Mouse (Mus musculus) ovary, postnatal 10 days (tissue): ENCODE results near the gene Isyna1.
A peak's percentile ranks its signal among the peaks of the same experiment; 100 is the strongest.

Experiments used
- DNase-seq: peaks from one replicate; pipeline ENCODE4 v3.0.0; 2022; ENCODE audit warnings: low spot score

Gene Isyna1

DNA sequence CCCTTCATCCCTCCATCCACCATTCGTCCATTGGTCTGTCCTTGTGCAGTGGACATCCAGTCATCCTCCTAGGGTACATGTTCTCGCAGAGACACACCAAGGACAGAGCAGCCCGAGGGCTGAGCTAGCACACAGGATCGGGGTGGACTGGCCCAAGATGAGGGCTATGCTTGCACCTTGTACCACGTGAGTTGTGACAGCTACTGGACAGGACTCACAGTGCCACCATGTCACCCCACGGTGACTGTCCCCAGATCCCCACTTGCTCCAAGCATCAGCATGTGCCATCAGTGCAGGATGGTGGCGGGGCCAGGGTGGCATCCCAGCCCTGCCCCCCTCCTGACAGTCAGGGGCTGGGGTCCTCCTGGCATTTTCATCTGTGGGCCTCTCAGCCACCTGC is 10.4 kb downstream of the Isyna1 start:
- DNase-seq, result no peak

DNA sequence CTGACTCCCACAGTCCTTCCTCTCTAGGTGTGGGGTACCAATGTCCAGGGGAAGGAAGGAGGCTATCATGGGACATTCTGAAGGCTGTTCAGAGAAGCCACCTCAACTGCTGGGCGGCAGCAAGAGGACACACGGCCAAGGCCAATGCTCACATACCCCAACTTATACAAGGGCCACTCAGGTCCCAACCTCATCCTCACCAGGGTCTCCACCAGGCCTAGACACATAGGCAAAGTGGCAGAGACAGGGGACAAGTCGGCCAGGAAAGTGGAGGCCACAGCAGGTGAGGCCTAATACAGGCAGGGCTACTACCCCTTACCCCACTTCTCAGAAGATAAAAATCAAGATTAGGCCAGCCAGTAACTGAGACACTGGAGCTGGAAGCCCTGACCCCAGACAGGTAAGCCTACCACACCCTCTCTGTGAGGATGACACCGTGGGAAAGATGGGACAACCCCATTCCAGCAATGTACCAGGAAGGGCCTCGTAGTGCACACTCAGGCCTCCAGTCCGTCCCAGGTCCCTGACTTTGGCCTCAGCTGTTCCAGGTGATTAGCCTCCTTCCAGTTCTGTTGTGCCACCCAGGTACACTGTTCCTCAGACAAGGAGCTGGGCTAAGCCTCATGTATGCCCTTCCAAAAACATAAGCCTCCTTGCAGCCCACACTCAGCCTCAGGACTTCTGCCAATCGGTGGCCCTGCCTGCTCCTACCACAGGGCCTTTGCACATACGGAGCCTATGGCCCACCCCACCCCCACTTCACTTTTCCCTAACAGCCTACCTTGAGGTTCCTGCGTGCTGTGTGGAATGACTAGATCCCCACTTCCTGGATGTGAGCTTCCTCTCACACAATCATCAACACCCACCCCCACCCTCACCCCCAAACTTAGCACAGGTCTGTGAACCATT is 12.0 kb downstream of the Isyna1 start:
- DNase-seq, result no peak

DNA sequence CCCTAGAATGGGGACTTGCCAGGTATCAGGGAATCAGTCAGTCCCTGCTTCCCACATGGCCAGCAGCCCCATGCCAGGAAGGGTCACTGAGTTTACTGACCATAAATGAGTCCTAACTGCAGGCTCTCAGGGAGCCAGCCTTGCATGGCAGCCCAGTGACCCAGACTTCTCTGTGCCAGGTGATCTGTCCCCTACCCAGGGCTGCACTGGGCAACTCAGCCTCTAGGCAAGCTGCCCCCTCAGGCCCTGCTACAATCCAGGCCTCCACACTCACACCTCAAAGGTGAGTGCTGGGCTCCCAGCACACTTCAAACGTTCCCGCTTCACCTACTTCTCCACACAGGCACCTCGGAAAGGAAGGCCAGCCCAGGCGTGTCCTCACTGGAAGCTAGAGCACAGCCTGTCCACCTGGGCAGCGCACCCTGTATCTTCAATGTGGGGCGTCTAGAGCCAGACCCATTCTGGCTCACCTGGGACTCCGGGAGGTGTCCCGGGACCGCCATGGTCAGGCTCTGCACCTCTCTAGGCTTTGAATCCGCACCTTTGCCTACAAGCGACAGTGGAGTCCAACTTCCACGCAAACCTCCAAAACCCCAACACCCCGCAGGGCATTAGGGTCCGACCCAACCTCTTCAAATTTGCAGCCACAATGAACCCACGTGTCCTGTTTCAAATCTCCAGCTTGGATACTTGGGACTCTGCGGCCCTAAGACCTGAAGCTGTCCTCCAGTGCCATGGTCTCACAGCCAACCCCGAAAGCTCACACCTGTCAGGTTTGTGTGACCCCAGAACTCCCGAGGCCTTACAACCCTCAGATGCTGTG is 12.8 kb downstream of the Isyna1 start:
- no peak for DNase-seq

DNA sequence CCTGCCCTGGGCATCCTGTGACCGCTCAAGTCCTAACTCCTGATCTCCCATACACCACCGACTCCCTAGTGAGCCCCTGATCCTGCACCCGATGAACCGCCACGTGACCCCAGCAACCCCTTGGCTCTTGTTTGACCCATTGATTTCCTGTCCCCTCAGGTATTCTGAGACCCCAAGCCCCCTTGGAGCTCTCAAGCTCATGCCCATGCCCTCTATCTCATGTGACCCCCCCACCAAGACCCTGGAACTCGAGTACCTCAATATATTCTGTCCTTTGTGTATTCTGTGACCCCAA is 13.4 kb downstream of the Isyna1 start:
- no peak for DNase-seq

DNA sequence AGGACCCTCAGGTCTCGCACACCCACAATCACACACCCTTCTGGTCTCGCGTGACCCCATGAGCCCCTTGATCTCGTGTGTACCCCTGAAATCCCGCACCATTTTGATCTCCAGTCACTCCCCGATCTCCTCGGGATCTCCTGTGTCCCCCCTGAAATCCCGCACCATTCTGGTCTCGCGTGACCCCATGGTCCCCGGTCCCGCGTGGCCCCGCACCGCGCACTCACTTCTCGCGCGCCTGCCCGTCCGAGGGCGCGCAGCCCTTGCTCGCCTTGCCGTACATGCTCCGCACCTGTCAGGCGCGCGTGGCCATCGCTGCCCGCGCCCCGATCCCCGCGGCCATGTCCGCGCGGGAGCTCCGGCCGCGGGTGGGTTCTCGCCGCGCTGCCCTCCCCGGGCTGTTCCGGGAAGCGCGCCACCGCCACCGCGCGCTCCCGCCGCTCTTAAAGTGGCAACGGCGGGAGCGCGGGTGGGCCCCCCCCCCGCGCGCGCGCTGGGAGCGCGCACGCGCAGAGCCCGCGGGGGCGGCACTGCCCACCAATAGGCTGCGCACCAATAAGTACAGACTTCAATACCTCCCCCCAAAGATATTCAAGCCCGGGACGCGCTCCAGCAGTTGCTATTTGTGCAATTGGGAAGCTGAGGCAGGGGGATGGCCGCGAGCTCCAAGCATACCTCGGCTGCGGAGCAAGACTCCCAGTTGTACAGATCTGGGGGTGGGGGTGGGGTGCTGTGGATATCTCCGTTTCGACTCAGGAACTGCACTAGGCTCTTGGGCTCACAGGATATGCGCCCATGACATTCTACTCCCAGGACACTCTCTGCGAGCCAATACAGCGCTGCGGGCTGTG is 13.9 kb downstream of the Isyna1 start:
- no peak for DNase-seq

DNA sequence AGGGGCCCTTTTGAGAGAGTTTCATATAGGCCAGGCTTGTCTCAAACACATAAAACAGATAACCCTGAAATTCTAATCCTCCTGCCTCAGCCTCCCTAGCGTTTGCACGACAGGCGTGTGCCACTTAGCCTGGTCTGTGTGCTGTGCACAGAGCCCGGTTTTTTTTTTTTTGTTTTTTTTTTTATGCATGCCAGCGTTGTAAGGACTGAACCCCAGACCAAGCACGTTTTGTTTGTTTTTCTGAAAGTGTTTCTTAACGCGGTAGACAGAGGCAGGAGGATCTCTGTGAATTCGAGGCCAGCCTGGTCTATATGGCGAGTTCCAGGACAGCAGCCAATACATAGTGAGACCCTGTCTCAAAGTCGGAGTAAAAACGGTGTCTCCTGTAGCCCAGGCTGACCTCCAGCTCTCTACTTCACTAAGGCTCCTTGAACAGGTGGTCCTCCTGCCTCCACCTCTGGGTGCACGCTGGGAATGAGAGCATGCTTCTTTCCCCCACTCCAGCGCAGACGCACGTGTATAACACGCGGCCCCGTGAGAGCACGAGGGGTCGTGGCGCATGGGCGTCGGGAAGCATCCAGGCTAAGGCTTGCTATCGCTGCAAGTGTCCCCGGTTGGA is 14.7 kb downstream of the Isyna1 start, which contains the start of gene Ssbp4:
Gene Ssbp4 (minus strand): TSS at position 124 of the 619 bp plus-strand sequence.
- DNase-seq, result no peak

DNA sequence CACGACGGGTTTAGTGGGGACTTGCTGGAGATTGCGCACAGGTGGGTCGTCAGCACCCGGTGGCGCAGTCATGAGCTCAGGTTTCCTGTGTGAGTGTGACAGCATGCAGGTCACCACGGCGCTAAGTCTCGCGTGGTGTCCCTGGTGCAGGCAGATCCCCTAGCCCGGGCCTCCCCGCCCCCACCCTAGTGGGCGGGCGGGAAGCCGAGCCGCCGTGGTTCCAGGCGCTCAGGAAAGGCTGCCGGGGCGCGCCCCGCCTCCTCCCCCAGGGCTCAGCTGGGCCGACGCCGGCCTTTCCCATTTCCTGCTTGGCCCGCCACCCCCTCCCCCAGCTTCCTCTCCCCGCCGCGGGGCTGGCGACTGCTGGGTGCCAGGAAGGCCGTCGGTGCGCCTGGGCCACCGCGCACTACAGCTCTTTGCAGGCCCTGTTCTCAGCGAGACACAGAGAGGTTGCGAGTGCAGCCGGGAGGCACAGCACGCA is 15.2 kb downstream of the Isyna1 start:
- peak; percentile 74 for DNase-seq

DNA sequence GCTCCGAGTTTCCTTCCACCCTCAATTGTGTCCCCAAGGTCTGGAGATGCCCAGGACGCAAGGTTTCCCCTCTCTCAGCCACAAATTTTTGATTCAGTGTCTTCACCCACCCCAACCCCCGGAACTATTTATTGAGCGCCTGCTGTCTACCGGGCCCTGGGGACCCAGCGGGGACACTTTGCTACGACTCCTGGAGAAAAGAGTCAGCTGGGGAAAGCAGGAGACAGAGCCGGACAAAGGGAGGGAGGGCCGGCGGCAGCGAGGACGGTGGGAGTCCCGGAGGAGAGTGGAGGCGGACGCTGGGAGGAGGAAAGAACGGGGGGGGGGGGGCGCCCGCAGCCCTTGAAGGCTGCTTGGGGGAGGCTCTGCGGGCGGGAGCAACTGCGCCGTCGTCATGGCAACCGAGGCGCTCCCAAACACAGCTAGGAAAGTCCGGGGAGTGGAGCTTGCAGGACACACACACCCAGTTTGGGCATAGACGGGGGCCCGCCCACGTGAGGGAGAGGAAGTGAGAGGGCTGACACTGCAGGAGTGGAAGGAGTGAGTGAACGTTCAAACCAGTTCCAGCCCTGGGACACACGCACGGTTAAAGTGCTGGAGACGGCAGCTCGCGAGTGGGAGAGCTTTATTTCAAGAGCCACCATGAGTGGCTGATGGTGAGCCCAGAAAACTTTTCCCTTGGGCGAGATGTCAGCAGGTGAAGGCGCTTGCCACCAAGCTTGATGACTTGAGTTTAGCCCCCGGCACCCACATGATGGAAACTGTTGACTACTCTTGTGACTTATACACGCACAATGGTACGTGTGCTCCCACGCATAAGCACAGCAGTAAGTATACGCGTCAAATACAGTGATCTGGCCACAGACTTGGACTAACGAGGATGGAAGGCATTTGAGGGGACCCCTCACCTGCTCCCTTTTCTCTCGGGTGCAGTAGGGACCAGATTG is 15.9 kb downstream of the Isyna1 start:
- peak; percentile 66 for DNase-seq

DNA sequence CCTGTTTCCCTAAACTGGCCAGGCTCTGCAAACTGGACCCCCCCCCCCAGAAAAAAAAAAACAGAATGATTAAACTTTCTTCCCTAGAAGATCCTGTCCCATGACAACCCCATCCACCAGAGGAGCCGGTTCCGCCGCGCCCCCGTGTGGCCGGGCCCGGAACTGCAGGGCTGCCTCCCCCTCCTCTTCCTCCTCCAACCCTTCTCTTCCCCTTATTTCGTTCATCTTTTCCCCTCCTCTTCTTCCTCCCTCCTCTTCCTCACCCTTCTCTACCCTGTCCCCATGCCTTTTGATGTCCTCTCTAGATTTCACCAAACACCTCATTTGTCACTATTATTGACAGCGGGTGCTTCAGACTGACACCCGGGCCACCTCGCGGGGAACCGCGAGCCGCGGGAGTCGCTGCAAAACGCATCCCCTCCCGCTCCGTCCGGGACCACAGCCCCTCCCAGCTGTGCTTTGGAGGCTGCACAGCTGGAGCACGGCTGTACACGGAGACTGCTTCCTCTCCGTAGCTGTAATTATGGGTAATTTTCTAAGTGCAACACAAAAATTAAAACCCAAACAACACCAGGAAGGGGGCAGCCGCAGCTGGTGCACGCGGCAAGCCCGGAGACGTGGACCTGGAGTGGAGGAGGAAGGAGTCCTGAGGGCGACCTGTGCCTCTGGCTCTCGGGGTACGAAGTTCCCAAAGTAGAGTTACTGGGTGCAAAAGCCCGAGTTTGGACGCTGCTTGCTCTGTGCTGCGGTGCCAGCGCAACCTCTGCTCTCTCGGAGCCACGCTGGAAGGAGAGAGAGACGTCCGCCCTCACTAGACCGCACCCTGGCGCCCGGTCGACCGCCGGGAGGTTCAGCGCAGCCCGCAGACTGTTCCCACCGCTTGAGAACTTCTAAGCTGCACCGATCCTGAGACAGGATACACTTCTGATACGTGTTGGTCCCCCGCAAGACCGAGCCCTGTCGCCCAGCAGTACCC is 16.9 kb downstream of the Isyna1 start:
- DNase-seq, result peak; percentile 87

DNA sequence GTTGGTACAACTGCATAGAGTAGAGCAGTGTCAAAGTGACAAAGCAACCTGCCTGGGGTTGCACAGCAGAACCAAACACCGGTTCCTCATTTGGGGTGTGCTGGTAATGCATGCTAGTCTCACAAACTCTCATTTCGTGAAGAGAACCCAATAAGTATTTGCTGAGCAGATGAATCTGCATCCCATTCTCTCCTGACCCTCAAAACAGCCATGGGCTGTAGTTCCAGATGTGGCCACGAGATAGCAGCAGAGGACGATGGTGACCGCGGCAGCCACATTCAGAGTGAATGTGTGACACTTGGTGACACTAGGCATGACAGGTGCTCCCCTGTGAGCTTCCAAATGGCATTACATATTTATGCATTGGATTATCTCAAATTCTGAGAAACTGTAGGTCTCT is 17.7 kb downstream of the Isyna1 start:
- DNase-seq, result peak; percentile 71

DNA sequence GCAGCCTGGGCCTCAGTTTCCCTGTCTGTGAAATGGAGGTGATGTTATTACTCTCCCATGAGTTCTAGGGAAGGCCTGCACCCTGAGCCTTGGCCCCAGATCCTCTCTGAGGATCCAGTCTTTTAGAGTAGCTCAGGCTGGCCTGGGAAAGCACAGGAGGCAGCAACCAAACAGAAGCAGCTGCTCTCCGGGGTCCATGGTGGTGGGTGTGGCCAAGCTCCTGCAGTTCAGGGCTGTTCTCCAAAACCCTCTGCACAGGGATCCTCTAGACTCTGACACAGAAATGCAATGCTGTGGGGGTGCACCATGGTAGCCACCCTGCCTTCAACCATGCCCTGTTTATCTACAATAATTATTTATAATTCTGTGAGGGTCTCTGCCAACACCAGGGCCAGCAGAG is 19.6 kb downstream of the Isyna1 start:
- no peak for DNase-seq

DNA sequence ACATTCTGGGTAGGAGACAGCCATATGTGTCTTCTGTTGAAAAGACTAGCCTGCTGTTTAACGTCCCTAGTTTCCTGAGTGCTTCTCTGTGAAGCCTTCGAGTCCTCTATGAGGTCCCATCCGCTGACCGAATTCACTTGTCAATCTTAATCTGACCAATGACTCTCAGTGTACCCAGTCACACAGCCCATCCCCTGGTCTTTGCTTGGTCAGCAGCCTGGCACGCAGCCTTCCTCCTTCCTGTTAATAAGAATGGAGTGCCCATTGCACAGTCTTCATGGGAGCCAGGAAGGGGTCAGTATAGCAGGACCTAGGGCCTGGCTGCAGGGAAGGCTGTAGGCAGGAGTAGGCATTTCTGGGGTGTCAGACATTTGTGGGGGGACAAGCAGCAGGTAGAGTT is 20.3 kb downstream of the Isyna1 start:
- DNase-seq, result no peak

DNA sequence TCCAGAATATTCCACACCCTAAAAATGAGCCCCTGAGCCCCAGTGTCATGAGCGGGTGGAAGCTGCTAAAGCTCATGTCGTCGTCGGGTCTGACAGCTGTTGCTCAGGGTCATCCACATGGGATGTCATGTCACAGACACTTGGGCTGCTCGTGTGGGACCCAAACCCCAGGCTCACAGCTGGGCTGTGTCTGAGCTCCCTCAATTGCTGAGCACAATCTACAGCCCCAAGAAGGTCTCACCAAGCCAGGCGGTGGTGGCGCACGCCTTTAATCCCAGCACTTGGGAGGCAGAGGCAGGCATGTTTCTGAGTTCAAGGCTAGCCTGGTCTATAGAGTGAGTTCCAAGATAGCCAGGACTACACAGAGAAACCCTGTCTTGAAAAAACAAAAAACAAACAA is 21.1 kb downstream of the Isyna1 start:
- DNase-seq, result no peak

DNA sequence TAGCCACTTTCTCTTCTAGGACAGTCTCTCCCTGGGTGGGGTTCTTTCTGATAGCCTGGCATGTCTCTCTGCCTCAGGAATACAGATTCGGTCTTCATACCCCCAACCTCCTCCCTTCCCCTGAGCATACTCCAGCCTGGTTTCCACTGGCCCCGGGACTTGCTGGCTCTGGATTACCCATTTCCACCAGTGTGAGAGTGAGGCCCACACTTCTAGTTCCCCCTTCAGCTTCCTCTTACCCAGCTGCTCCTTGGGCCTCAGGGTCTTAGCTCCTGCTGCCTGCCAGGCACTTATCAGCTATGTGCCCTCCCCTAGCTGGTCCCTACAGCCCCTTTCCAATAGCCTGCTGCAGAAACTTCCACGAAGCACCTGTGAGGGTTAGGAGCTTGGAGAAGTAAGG is 21.7 kb downstream of the Isyna1 start, which contains the start of gene Lrrc25:
Gene Lrrc25 (plus strand): TSS at position 262 of the 400 bp plus-strand sequence.
- no peak for DNase-seq

DNA sequence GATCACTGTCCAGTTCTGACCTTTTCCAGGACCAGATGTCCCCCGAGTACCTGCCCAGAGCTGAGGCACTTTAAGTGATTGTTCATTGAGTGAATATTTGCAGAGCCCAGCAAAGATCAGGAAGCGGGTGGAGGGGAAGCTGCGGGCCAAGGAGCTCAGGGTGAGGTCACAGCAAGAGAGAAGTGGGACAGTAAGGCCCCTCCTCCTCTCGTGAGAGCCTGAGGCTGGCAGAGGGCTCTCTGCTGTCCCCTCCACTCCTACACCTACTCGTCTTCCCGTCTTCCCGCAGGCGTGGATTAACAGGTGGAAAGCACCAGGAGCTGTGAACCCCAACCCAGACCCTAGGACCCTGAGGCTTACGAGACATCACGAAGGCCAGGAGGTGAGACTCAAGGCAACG is 22.5 kb downstream of the Isyna1 start:
- no peak for DNase-seq

DNA sequence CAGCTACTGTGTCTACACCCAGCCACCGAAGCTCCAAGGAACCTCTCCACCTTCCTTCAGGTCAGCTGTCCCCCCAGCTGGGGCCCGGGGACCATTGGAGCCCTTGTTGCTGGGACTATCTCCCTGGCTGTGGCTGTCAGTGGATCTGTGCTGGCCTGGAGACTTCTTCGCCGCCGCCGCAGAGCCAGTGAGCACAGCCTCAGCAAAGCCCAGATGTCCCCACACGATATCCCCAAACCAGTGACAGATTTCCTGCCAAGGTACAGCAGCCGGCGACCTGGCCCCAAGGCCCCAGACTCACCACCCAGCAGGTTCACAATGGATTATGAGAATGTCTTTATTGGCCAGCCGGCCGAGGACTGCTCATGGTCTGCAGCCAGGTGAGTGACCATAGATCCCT is 23.8 kb downstream of the Isyna1 start:
- DNase-seq, result no peak

DNA sequence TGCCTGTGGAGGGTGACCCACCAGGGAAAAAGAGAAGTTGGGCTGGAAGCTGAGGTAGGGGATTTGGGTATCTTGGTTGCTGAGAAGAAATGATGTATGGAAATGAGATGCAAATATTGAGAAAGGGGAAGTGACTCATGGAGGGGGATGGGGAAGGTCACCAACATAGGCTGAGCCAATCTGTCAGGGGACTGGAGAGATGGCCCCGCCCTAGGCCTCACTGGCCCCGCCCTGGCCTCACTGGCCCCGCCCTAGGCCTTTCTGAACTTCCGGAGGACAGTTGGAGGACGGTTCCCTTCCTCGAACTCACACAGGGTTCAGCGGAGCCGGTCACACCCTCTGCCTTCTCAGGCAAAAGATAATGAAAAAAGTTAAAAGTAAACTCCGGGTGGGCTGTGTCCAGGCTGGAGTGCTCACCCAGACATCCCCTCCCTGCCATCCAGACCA is 24.7 kb downstream of the Isyna1 start:
- no peak for DNase-seq

DNA sequence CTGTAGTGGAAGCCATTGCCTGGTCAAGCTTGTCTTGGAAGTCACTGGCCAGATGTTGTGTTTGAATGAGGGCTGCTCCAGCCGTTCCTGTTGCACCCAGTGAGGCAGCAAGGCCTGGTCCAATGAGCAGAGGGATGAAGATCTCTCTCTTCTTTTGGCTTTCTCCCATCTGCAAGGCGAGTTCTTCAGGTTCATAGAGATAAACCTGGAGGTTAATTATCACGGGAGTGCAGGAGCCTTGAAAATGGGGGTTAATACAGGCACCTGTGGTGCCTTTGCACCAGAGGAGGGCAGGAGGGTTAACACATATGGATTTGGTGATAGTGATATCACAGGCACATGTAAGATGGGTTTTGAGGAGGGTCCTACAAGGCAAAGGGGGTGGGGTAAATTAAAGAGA is 28.0 kb downstream of the Isyna1 start:
- no peak for DNase-seq

DNA sequence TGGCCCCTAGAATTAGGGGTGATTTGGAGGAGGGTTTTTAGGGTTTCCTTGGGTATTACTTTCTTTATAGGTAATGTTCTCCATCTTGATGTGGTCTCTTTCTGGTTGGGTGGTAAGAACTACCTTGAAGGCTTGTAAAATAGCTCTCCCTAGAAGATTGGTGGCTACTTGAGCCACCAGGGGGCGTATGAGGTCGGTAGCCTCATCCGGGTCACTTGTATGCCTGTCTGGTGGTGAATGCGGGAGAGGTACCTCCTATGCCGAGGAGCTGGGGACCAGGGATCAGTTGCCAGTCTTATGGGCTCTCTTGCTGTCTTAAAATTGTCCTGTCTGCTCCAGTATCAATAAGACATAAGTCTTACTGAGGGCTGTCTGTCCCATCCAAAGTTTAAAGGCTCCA is 30.9 kb downstream of the Isyna1 start:
- DNase-seq, result no peak
